Mouse (Mus musculus) lung, postnatal 4 days (tissue): ENCODE measurements around the gene Slc13a2.
A peak's percentile ranks its signal among the peaks of the same experiment; 100 is the strongest.

Source experiments
- DNase-seq, 2 experiments: peaks; one replicate each; pipeline ENCODE4 v3.0.0; 2021

Slc13a2 gene

GRCm38 (mm10) chr11:78431176-78431575 is 9.2 kb upstream of the Slc13a2 start:
- DNase-seq, result no peak

GRCm38 (mm10) chr11:78430195-78430878 is 8.3 kb upstream of the Slc13a2 start:
- DNase-seq, result no peak

- no peak for DNase-seq
Observed at GRCm38 (mm10) chr11:78428309-78428708, 6.3 kb upstream of the Slc13a2 start.

GRCm38 (mm10) chr11:78427655-78428054 is 5.6 kb upstream of the Slc13a2 start:
- DNase-seq, result no peak

GRCm38 (mm10) chr11:78425572-78425971 is 3.6 kb upstream of the Slc13a2 start:
- no peak for DNase-seq

GRCm38 (mm10) chr11:78424352-78424751 is 2.3 kb upstream of the Slc13a2 start:
- DNase-seq, result no peak

- DNase-seq, result peak; percentile 20 to 44
Observed at GRCm38 (mm10) chr11:78421201-78422009, 612 bp downstream of the Slc13a2 start.

- DNase-seq, result no peak
Observed at GRCm38 (mm10) chr11:78420263-78420889, 1.6 kb downstream of the Slc13a2 start.

GRCm38 (mm10) chr11:78416854-78417253 is 5.2 kb downstream of the Slc13a2 start:
- DNase-seq, result no peak

GRCm38 (mm10) chr11:78412861-78413260 is 9.2 kb downstream of the Slc13a2 start:
- DNase-seq, result no peak

GRCm38 (mm10) chr11:78412324-78412850 is 9.6 kb downstream of the Slc13a2 start:
- no peak for DNase-seq

GRCm38 (mm10) chr11:78411606-78412323 is 10.3 kb downstream of the Slc13a2 start:
- DNase-seq, result no peak

- DNase-seq, result peak; percentile 39 to 64
Observed at GRCm38 (mm10) chr11:78408256-78409240, 13.5 kb downstream of the Slc13a2 start.

- no peak for DNase-seq
Observed at GRCm38 (mm10) chr11:78402062-78402461, 20.0 kb downstream of the Slc13a2 start.

GRCm38 (mm10) chr11:78401469-78401868 is 20.5 kb downstream of the Slc13a2 start:
- DNase-seq, result no peak

- DNase-seq, result no peak
Observed at GRCm38 (mm10) chr11:78400936-78401335, 21.1 kb downstream of the Slc13a2 start.

GRCm38 (mm10) chr11:78399680-78400079 is 22.3 kb downstream of the Slc13a2 start:
- DNase-seq, result peak; percentile 49 to 84

GRCm38 (mm10) chr11:78398212-78398611 is 23.8 kb downstream of the Slc13a2 start:
- DNase-seq, result no peak

- peak; percentile 74 to 85 for DNase-seq
Observed at GRCm38 (mm10) chr11:78397397-78397796, 24.6 kb downstream of the Slc13a2 start.

GRCm38 (mm10) chr11:78396950-78397349 is 25.1 kb downstream of the Slc13a2 start:
- DNase-seq, result peak in 1 of 2 experiments; percentile 36

GRCm38 (mm10) chr11:78392728-78393127 is 29.3 kb downstream of the Slc13a2 start:
- peak; percentile 71 to 87 for DNase-seq
